Mouse (Mus musculus): ENCODE measurements around the gene C1qbp.

DNA sequence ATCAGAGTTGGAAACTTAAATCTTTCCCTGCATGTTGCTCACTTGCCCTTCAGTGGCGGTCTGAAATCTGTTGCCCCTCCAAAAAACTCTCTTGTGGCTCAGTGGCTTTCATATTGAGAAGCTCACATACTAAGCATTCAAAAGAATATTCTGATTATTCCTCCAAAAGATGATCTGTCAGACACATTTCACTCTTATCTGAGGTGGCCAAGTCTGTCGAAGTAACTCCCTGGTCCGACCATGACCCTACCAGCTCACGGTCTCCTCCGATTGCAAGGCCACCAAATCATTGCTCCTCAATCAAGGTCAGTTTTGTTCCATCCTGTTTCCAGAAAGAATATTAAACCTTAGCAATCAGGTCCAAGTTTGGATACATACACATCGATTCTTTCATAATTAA is 24.2 kb upstream of the C1qbp start:
- TF ChIP-seq CTCF (IDR thresholded peaks at IDR 0.05; ENCODE audit: low read depth) (no peak), EP300 (IDR thresholded peaks at IDR 0.05; ENCODE audit: low read depth) (no peak)

All from liver, postnatal 0 days (tissue).